Mouse (Mus musculus): ENCODE data around the gene Gm44511. TPM values are rescaled to one million over a fixed set of nuclear protein-coding genes. Genes with fewer than 3 reads are reported as not detected.
"Not testable (repeated sequence)": the region's sequence is repeated elsewhere in the genome, so short reads cannot be mapped to it uniquely, and the experiment has no call there.

Gm44511 gene
- polyA plus RNA-seq, 1 experiment from 2014 or later, result not detected

- H3K4me3 ChIP-seq, result peak overlapping the region; percentile 64
- DNase-seq (ENCODE audit: low spot score), result no peak
Observed at GRCm38 (mm10) chr6:128761144-128761540, 65.0 kb downstream of the Gm44511 start.

DNA sequence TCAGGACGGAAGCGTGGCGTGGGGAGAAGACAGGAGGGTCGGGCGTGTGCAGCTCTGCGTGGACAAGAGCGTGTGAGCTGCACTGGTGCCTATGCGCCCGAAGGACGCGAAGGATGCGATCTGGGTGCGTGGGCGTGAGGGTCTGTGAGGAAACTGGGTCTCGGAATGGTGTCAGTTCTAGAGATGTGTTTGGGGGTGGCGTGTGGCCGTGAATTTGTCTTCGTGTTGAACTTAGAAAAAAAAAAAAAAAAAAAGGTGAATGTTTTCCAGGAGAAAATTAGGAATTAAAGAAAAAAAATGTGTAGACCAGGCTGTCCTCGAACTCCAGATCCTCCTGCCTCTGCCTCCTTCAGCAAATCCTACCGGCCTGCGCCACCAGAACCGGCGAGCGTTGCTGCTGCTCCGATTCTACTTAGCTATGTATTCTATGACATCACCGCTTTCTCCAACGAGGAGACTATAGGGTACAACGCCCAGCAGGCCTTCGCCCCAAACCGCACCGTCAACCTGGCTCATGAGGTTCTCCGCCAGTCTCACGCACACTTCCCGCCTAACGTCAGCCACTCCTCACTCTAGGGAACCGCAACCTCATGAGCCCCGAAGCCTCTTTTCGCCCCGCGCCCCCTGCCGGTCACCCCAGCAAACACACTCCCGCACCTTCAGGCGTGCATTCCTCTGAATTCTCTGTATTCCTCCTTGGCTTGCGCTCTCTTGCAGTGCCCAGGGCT lies 65.5 kb downstream of the Gm44511 start:
- Histone ChIP-seq H3K4me3 (peak overlapping the region; percentile 64), H3K27ac (replicated peaks) (peak overlapping the region; percentile 78), H3K4me1 (peaks cover 12% of the 10 kb centered on the region)
- H3K9me3 ChIP-seq (replicated peaks); H3K36me3 ChIP-seq; H3K27me3 ChIP-seq (ENCODE audit: low read depth, poor library complexity, severe bottlenecking): not testable (repeated sequence)
- WGBS, result under 1% methylated on average over 44 of the region's 44 CpGs
- peak; percentile 88 for DNase-seq (ENCODE audit: low spot score)

More at GRCm38 (mm10) chr6:128761144-128761540, 65.0 kb downstream of the Gm44511 start:
- peaks cover 12% of the 10 kb centered on the region for H3K4me1 ChIP-seq
- WGBS, result 47% methylated on average over 5 of the region's 5 CpGs
- no peak overlapping the region for H3K27ac ChIP-seq (replicated peaks)
- no peaks in the 10 kb centered on the region for H3K36me3 ChIP-seq
- no peaks in the 10 kb centered on the region for H3K27me3 ChIP-seq (ENCODE audit: low read depth, poor library complexity, severe bottlenecking)
- H3K9me3 ChIP-seq (replicated peaks), result no peaks in the 10 kb centered on the region

- H3K27me3 ChIP-seq (ENCODE audit: low read depth, poor library complexity, severe bottlenecking); H3K36me3 ChIP-seq; H3K9me3 ChIP-seq (replicated peaks): not testable (repeated sequence)
- Histone ChIP-seq H3K4me3 (peak overlapping the region; percentile 64), H3K4me1 (peaks cover 12% of the 10 kb centered on the region), H3K27ac (replicated peaks) (peak overlapping the region; percentile 78)
- under 1% methylated on average over 22 of the region's 22 CpGs for WGBS
- peak; percentile 85 for DNase-seq (ENCODE audit: low spot score)
Observed at GRCm38 (mm10) chr6:128760016-128760415, 66.1 kb downstream of the Gm44511 start.

GRCm38 (mm10) chr6:128759221-128759950 lies 66.7 kb downstream of the Gm44511 start:
- WGBS, result 79% methylated on average over 5 of the region's 5 CpGs
- Histone ChIP-seq H3K4me3 (peak overlapping the region; percentile 64; the same call in 1 of the 2 replicates), H3K27me3 (ENCODE audit: low read depth, poor library complexity, severe bottlenecking) (no peaks in the 10 kb centered on the region), H3K27ac (replicated peaks) (no peak overlapping the region), H3K9me3 (replicated peaks) (no peaks in the 10 kb centered on the region), H3K4me1 (peaks cover 13% of the 10 kb centered on the region), H3K36me3 (no peaks in the 10 kb centered on the region)
- DNase-seq (ENCODE audit: low spot score), result peak; percentile 19

- not testable (repeated sequence) for H3K36me3 ChIP-seq; H3K27me3 ChIP-seq (ENCODE audit: low read depth, poor library complexity, severe bottlenecking); DNase-seq (ENCODE audit: low spot score); H3K9me3 ChIP-seq (replicated peaks); H3K27ac ChIP-seq (replicated peaks); H3K4me1 ChIP-seq; H3K4me3 ChIP-seq
- 74% methylated on average over 4 of the region's 4 CpGs for WGBS
Observed at GRCm38 (mm10) chr6:128755402-128755763, 70.7 kb downstream of the Gm44511 start.

GRCm38 (mm10) chr6:128754748-128755401 lies 71.2 kb downstream of the Gm44511 start:
- 0 out of 2 replicates have a peak overlapping the region, but pooled peaks have one; percentile 38 for H3K27ac ChIP-seq (replicated peaks)
- not testable (repeated sequence) for H3K4me3 ChIP-seq; DNase-seq (ENCODE audit: low spot score); H3K4me1 ChIP-seq; H3K27me3 ChIP-seq (ENCODE audit: low read depth, poor library complexity, severe bottlenecking); H3K9me3 ChIP-seq (replicated peaks); H3K36me3 ChIP-seq
- 88% methylated on average over 12 of the region's 12 CpGs for WGBS

DNA sequence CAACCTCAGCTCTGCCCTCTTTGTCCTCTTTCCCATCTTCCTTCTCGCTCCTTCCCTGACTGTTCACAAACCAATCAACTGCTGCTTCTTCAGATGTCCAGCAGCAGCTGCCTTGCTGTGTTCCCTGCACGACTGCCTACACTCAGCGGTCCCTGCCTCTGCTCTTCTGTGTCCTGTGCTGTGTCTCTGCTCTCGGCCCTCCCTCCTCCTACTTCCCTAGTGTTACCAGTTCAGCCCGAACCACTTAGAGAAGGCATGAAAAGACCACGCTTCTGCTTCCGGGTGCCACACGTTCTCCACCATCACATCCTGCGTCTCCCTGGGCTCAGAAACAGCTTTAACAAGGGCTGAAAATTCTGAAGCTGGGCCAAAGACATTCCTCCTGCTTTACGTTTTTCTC lies 71.8 kb downstream of the Gm44511 start:
- DNase-seq (ENCODE audit: low spot score), result peak; percentile 24
- H3K36me3 ChIP-seq; H3K9me3 ChIP-seq (replicated peaks); H3K4me1 ChIP-seq; H3K27me3 ChIP-seq (ENCODE audit: low read depth, poor library complexity, severe bottlenecking): not testable (repeated sequence)
- peak overlapping the region; percentile 29 for H3K4me3 ChIP-seq
- peak overlapping the region; percentile 38; the same call in 1 of the 2 replicates for H3K27ac ChIP-seq (replicated peaks)
- WGBS, result 43% methylated on average over 10 of the region's 10 CpGs

DNA sequence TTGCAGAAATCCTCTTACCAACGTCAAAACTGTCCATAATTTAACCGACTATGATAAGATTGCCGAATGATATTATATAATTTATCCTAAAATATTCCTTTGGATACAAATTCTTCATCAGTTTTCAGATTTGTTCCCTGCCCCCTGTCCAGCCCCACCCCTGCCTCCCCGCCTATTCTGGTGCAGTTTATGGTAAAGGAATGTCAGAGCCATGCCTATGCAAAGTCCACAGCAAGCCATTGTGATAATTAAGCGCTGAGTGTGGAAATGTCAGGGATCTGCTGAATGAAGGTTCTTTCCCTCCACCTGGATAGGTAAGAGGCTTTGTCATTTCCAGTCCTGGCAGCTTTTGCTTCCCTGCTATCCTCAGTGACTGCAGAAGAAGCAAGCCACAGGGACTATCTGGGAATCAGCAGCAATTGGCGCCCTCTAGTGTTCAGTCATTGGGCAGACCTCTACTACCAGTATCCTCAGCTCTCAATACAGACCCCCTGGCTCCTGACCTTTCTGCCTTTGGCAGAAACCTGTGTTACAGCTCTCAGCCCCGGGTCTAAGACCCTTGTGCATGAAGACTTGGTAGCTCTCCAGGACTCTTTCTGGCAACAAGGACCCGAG lies 72.4 kb downstream of the Gm44511 start:
- H3K4me3 ChIP-seq, result peak overlapping the region; percentile 29; the same call in 1 of the 2 replicates
- peak overlapping the region; percentile 38; the same call in 1 of the 2 replicates for H3K27ac ChIP-seq (replicated peaks)
- WGBS, result 39% methylated on average over 8 of the region's 8 CpGs
- H3K9me3 ChIP-seq (replicated peaks); H3K4me1 ChIP-seq; H3K27me3 ChIP-seq (ENCODE audit: low read depth, poor library complexity, severe bottlenecking); H3K36me3 ChIP-seq: not testable (repeated sequence)
- peak; percentile 77 for DNase-seq (ENCODE audit: low spot score)

- DNase-seq (ENCODE audit: low spot score); H3K4me1 ChIP-seq; H3K4me3 ChIP-seq; H3K27ac ChIP-seq (replicated peaks); H3K36me3 ChIP-seq; H3K9me3 ChIP-seq (replicated peaks); H3K27me3 ChIP-seq (ENCODE audit: low read depth, poor library complexity, severe bottlenecking): not testable (repeated sequence)
- WGBS, result 81% methylated on average over 6 of the region's 6 CpGs
Observed at GRCm38 (mm10) chr6:128747006-128747405, 79.1 kb downstream of the Gm44511 start.

- WGBS, result 88% methylated on average over 7 of the region's 7 CpGs
- Histone ChIP-seq H3K27ac (replicated peaks) (no peak overlapping the region), H3K4me3 (no peak overlapping the region), H3K4me1 (no peaks in the 10 kb centered on the region), H3K36me3 (no peaks in the 10 kb centered on the region), H3K27me3 (ENCODE audit: low read depth, poor library complexity, severe bottlenecking) (no peaks in the 10 kb centered on the region), H3K9me3 (replicated peaks) (no peaks in the 10 kb centered on the region)
- DNase-seq (ENCODE audit: low spot score), result no peak
Observed at GRCm38 (mm10) chr6:128737445-128737844, 88.7 kb downstream of the Gm44511 start.

GRCm38 (mm10) chr6:128736100-128736499 lies 90.0 kb downstream of the Gm44511 start:
- Histone ChIP-seq H3K36me3 (no peaks in the 10 kb centered on the region), H3K27me3 (ENCODE audit: low read depth, poor library complexity, severe bottlenecking) (no peaks in the 10 kb centered on the region), H3K27ac (replicated peaks) (no peak overlapping the region), H3K9me3 (replicated peaks) (no peaks in the 10 kb centered on the region), H3K4me3 (no peak overlapping the region), H3K4me1 (no peaks in the 10 kb centered on the region)
- no peak for DNase-seq (ENCODE audit: low spot score)

DNA sequence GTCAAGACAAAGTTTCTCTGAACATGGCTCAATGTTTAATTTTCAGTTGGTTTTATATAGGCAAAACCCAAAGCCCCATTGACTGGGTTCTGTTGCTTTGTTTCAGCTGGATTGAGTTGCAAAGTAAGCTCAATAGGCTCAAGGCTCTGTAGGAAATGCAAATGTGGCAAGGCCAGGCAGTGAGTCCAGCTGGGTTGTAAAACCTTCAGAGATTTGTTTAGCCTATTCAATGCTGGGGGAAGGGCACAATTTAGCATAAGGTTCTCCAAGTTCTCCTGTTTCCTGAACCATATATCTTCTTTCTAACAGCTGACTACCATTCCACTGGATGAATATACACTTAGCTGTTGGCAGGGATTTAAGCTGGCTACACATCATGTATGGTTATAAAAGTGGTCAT lies 91.2 kb downstream of the Gm44511 start:
- H3K36me3 ChIP-seq, result no peaks in the 10 kb centered on the region
- no peaks in the 10 kb centered on the region for H3K4me1 ChIP-seq
- no peaks in the 10 kb centered on the region for H3K27me3 ChIP-seq (ENCODE audit: low read depth, poor library complexity, severe bottlenecking)
- no peaks in the 10 kb centered on the region for H3K9me3 ChIP-seq (replicated peaks)
- H3K4me3 ChIP-seq, result no peak overlapping the region
- no peak overlapping the region for H3K27ac ChIP-seq (replicated peaks)
- DNase-seq (ENCODE audit: low spot score), result no peak

All from midbrain, embryonic 10.5 days (tissue).